ENCODE assay signal across 14 mouse cellular contexts in genomic region chr14:74735471-74735870, GRCm38 (mm10).
"Had no signal": no experiment of that assay in that cellular context is flagged by ENCODE, and none has a peak within 500 bp of the region (broad histone marks: within the 10 kb centered on the region; RNA-seq: fewer than 3 reads in every experiment).

No protein-coding gene starts in this region.

- ATAC-seq: hindbrain, embryonic 16.5 days; liver, postnatal 0 days had no signal

- H3K9ac ChIP-seq: liver, embryonic 13.5 days; liver, postnatal 0 days; lung, embryonic 15.5 days; neural tube, embryonic 15.5 days had no signal

- DNase-seq: liver, embryonic 13.5 days; liver, postnatal 0 days; lung, postnatal 14 days; midbrain, embryonic 14.5 days; thymus, postnatal 4 days had no signal

- H3K27ac ChIP-seq: layer of hippocampus, adult 2 months; limb, embryonic 10.5 days; liver, embryonic 13.5 days; lung, embryonic 15.5 days; macrophage; midbrain, embryonic 10.5 days; neural tube, embryonic 15.5 days; stomach, postnatal 0 days had no signal

- H3K4me2 ChIP-seq: liver, embryonic 13.5 days; lung, embryonic 15.5 days; neural tube, embryonic 15.5 days had no signal

- H3K27me3 ChIP-seq: liver, embryonic 13.5 days; lung, embryonic 15.5 days; neural tube, embryonic 15.5 days had no signal

- H3K9me3 ChIP-seq: limb, embryonic 10.5 days; liver, embryonic 13.5 days; lung, embryonic 15.5 days; midbrain, embryonic 10.5 days; neural tube, embryonic 15.5 days had no signal

- H3K4me3 ChIP-seq: layer of hippocampus, adult 2 months; limb, embryonic 10.5 days; liver, embryonic 13.5 days; lung, embryonic 15.5 days; midbrain, embryonic 10.5 days; myocyte; neural tube, embryonic 15.5 days had no signal
